Mouse (Mus musculus) heart, embryonic 14.5 days (tissue): ENCODE data around the gene Pus7. TPM values are rescaled to one million over a fixed set of nuclear protein-coding genes. Genes with fewer than 3 reads are reported as not detected.

Experiments used
- ATAC-seq: fragments of 200-750 bp; cut with Nextera tagmentation; 2 replicates; pipeline ENCODE4 v1.8.0; 2017; ENCODE audit warnings: low read depth, moderate TSS enrichment; ENCODE audit not compliant: insufficient number of reproducible peaks, insufficient read depth, low FRiP score
- H3K27ac ChIP-seq, 2 experiments: fragments of 200-500 bp in 1 of 2; fragments of 300-500 bp in 1 of 2; sonication (generic) in 1 of 2; replicated peaks in 1 of 2; 2 replicates each; pipeline ENCODE4 v1.5.1; 2012 to 2014; ENCODE audit warnings: low read depth in 2 of 2, low read length in 2 of 2, control low read depth in 1 of 2, mild to moderate bottlenecking in 1 of 2, mixed read lengths in 1 of 2; ENCODE audit not compliant: control insufficient read depth in 1 of 2, insufficient read depth in 1 of 2
- H3K27me3 ChIP-seq: fragments of 300-500 bp; sonication (generic); 2 replicates; pipeline ENCODE4 v1.6.1; 2014; ENCODE audit warnings: mild to moderate bottlenecking, low read length, control low read depth; ENCODE audit not compliant: control insufficient read depth, insufficient read depth
- H3K36me3 ChIP-seq: fragments of 300-500 bp; sonication (generic); 2 replicates; pipeline ENCODE4 v1.6.1; 2014; ENCODE audit warnings: mild to moderate bottlenecking, control low read depth, low read length, mixed read lengths; ENCODE audit not compliant: control insufficient read depth, insufficient read depth
- H3K4me1 ChIP-seq, 2 experiments: fragments of 200-500 bp in 1 of 2; fragments of 300-500 bp in 1 of 2; sonication (generic) in 1 of 2; 2 replicates each; pipeline ENCODE4 v1.6.1; 2012 to 2014; ENCODE audit warnings: low read length in 2 of 2, control low read depth in 1 of 2, mixed read lengths in 1 of 2; ENCODE audit not compliant: control insufficient read depth in 2 of 2, insufficient read depth in 2 of 2
- H3K4me2 ChIP-seq: fragments of 300-500 bp; sonication (generic); 2 replicates; pipeline ENCODE4 v1.6.1; 2014; ENCODE audit warnings: mild to moderate bottlenecking, low read length
- H3K4me3 ChIP-seq, 2 experiments: fragments of 200-500 bp in 1 of 2; fragments of 300-500 bp in 1 of 2; sonication (generic) in 1 of 2; 2 replicates each; pipeline ENCODE4 v1.5.1; 2012 to 2014; ENCODE audit warnings: low read length in 2 of 2, mild to moderate bottlenecking in 2 of 2, control low read depth in 1 of 2, low read depth in 1 of 2, moderate library complexity in 1 of 2; ENCODE audit not compliant: control insufficient read depth in 1 of 2, insufficient read depth in 1 of 2
- H3K9ac ChIP-seq: fragments of 300-500 bp; sonication (generic); 2 replicates; pipeline ENCODE4 v1.6.1; 2014; ENCODE audit warnings: mild to moderate bottlenecking, low read length
- H3K9me3 ChIP-seq: fragments of 300-500 bp; sonication (generic); 2 replicates; pipeline ENCODE4 v1.6.1; 2016; ENCODE audit warnings: low read length, control low read depth; ENCODE audit not compliant: control insufficient read depth
- WGBS: fragments of 180-500 bp; shearing (Covaris S2); extraction: QIAGEN DNeasy Blood & Tissue Kit; methylation state at CpG from one replicate; pipeline ENCODE4 v1.1.7; 2014; 5-methylcytosine and 5-hydroxymethylcytosine counted together
- polyA plus RNA-seq: library from polyadenylated mRNA; unstranded; fragments of >200 nt; fragmentation: Nextera tagmentation; extraction: Ambion mirVana; gene quantifications from 2 replicates; pipeline ENCODE4 v1.2.1, GENCODE M21; 2014

Pus7 gene
- polyA plus RNA-seq, 1 experiment from 2014 or later, result 20.6 TPM

DNA sequence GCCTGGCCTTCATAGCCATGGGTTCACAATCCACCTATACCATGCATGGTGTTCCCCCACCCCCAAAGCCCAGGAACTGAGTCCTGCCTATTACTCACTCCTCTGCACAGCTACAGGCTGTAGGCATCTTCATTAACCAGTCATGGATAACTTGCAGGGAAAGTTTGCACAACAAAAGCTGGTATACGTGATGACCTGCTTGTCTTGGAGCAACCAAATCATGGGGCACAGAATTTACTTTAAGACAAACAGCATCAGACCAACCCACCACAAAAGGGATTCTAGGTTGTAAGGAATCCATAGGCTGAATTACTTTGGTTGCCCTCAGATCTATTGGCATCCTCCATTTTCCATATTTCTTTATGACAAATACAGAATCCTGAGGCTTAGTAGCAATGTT is 86.1 kb downstream of the Pus7 start:
- no peaks in the 10 kb centered on the region for H3K27me3 ChIP-seq
- no peak overlapping the region for H3K9ac ChIP-seq
- no peak overlapping the region for H3K4me2 ChIP-seq
- peaks cover 21% of the 10 kb centered on the region for H3K36me3 ChIP-seq
- no peaks in the 10 kb centered on the region for H3K4me1 ChIP-seq
- no peak overlapping the region for H3K27ac ChIP-seq
- 100% methylated on average over 1 of the region's 1 CpGs for WGBS
- no peak overlapping the region for H3K4me3 ChIP-seq
- peaks cover 35% of the 10 kb centered on the region for H3K9me3 ChIP-seq
- ATAC-seq, result no peak

Other genes with a start within 250 kb of the Pus7 start
- 49.6 and 50.8 TPM in 2 replicates for gene Srpk2, start 99.1 kb downstream of the Pus7 start, polyA plus RNA-seq
- gene Rint1, start 4.0 kb upstream of the Pus7 start, polyA plus RNA-seq, result 23.9 and 28.9 TPM in 2 replicates
- gene Tomm7, start 60.5 kb upstream of the Pus7 start, polyA plus RNA-seq, result 113 and 120 TPM in 2 replicates
- gene Fam126a, start 247.0 kb upstream of the Pus7 start, polyA plus RNA-seq, result 45.4 and 49.6 TPM in 2 replicates